Mouse (Mus musculus) kidney, embryonic 14.5 days (tissue): Measurements from ENCODE around the gene Gm7970. TPM values are rescaled to one million over a fixed set of nuclear protein-coding genes. Genes with fewer than 3 reads are reported as not detected.
"Not testable (repeated sequence)": the region's sequence is repeated elsewhere in the genome, so short reads cannot be mapped to it uniquely, and the experiment has no call there.

Experiments
- ATAC-seq: fragments of 200-750 bp; cut with Nextera tagmentation; 2 replicates; pipeline ENCODE4 v1.8.0; 2017; ENCODE audit warnings: moderate number of reproducible peaks, mild to moderate bottlenecking, moderate TSS enrichment, moderate library complexity; ENCODE audit not compliant: low FRiP score, low TSS enrichment
- H3K27ac ChIP-seq: fragments of 300-500 bp; sonication (generic); 2 replicates; pipeline ENCODE4 v1.5.1; 2014; ENCODE audit warnings: low read depth, mild to moderate bottlenecking, low read length, moderate library complexity, mixed read lengths
- H3K27me3 ChIP-seq: fragments of 300-500 bp; sonication (generic); 2 replicates; pipeline ENCODE4 v1.6.1; 2014; ENCODE audit warnings: mild to moderate bottlenecking, low read length; ENCODE audit not compliant: control insufficient read depth, insufficient read depth
- H3K36me3 ChIP-seq: fragments of 300-500 bp; sonication (generic); 2 replicates; pipeline ENCODE4 v1.6.1; 2014; ENCODE audit warnings: low read length, mixed read lengths; ENCODE audit not compliant: control insufficient read depth, insufficient read depth
- H3K4me1 ChIP-seq: fragments of 300-500 bp; sonication (generic); 2 replicates; pipeline ENCODE4 v1.6.1; 2014; ENCODE audit warnings: low read length, mixed read lengths; ENCODE audit not compliant: control insufficient read depth, insufficient read depth
- H3K4me2 ChIP-seq: fragments of 300-500 bp; sonication (generic); replicated peaks from 2 replicates; pipeline ENCODE4 v1.6.1; 2014; ENCODE audit warnings: low read depth, mild to moderate bottlenecking, low read length
- H3K4me3 ChIP-seq: fragments of 300-500 bp; sonication (generic); 2 replicates; pipeline ENCODE4 v1.5.1; 2014; ENCODE audit warnings: mild to moderate bottlenecking, low read length
- H3K9ac ChIP-seq: fragments of 300-500 bp; sonication (generic); 2 replicates; pipeline ENCODE4 v1.6.1; 2014; ENCODE audit warnings: low read depth, mild to moderate bottlenecking, low read length, moderate library complexity
- H3K9me3 ChIP-seq: fragments of 300-500 bp; sonication (generic); 2 replicates; pipeline ENCODE4 v1.6.1; 2016; ENCODE audit warnings: low read length; ENCODE audit not compliant: control insufficient read depth
- WGBS: fragments of 180-500 bp; shearing (Covaris S2); extraction: QIAGEN DNeasy Blood & Tissue Kit; methylation state at CpG from one replicate; pipeline ENCODE4 v1.1.7; 2014; 5-methylcytosine and 5-hydroxymethylcytosine counted together
- polyA plus RNA-seq: library from polyadenylated mRNA; unstranded; fragments of >200 nt; fragmentation: Nextera tagmentation; extraction: Ambion mirVana; gene quantifications from 2 replicates; pipeline ENCODE4 v1.2.1, GENCODE M21; 2014

The Gm7970 gene
- polyA plus RNA-seq: not detected in 2 replicates

- not testable (repeated sequence) for H3K27ac ChIP-seq, H3K4me3 ChIP-seq, H3K27me3 ChIP-seq, H3K9me3 ChIP-seq, ATAC-seq, H3K36me3 ChIP-seq, H3K9ac ChIP-seq, H3K4me2 ChIP-seq, H3K4me1 ChIP-seq
- no CpG with 5 or more reads among the region's 2 CpGs for WGBS
These were observed at the start of gene Gm7970 for GRCm38 (mm10) chr14:41555483-41555882. Gene Gm7970, minus strand, starts transcription at chr14:41555583.

GRCm38 (mm10) chr14:41600935-41601334, 45.6 kb upstream of the Gm7970 start:
- H3K9ac ChIP-seq, H3K27me3 ChIP-seq, ATAC-seq, H3K4me1 ChIP-seq, H3K4me3 ChIP-seq, H3K4me2 ChIP-seq, H3K36me3 ChIP-seq, H3K27ac ChIP-seq, H3K9me3 ChIP-seq: not testable (repeated sequence)
- 96% methylated on average over 15 of the region's 15 CpGs for WGBS

- 72% methylated on average over 1 of the region's 1 CpGs for WGBS
These were observed 31.0 kb upstream of the Gm7970 start for GRCm38 (mm10) chr14:41586346-41586745.

GRCm38 (mm10) chr14:41572911-41573310, 17.5 kb upstream of the Gm7970 start, which contains the start of gene 1700049E17Rik2:
Gene 1700049E17Rik2, plus strand, starts transcription at chr14:41573211.
- no CpG with 5 or more reads among the region's 1 CpGs for WGBS

More at GRCm38 (mm10) chr14:41586346-41586745, 31.0 kb upstream of the Gm7970 start:
- not testable (repeated sequence) for H3K4me1 ChIP-seq, H3K27ac ChIP-seq, H3K36me3 ChIP-seq, H3K9me3 ChIP-seq, H3K27me3 ChIP-seq, H3K9ac ChIP-seq, H3K4me3 ChIP-seq, H3K4me2 ChIP-seq, ATAC-seq

GRCm38 (mm10) chr14:41524695-41525094, 30.7 kb downstream of the Gm7970 start:
- not testable (repeated sequence) for H3K4me2 ChIP-seq, ATAC-seq, H3K36me3 ChIP-seq, H3K27ac ChIP-seq, H3K4me1 ChIP-seq, H3K9ac ChIP-seq, H3K9me3 ChIP-seq, H3K27me3 ChIP-seq, H3K4me3 ChIP-seq
- 84% methylated on average over 1 of the region's 1 CpGs for WGBS

More at GRCm38 (mm10) chr14:41572911-41573310, 17.5 kb upstream of the Gm7970 start, which contains the start of gene 1700049E17Rik2:
- not testable (repeated sequence) for H3K9me3 ChIP-seq, H3K36me3 ChIP-seq, H3K27me3 ChIP-seq, H3K4me1 ChIP-seq, ATAC-seq, H3K4me2 ChIP-seq, H3K4me3 ChIP-seq, H3K27ac ChIP-seq, H3K9ac ChIP-seq

GRCm38 (mm10) chr14:41520683-41521082, 34.7 kb downstream of the Gm7970 start:
- not testable (repeated sequence) for H3K4me1 ChIP-seq, ATAC-seq, H3K4me2 ChIP-seq, H3K27ac ChIP-seq, H3K9me3 ChIP-seq, H3K27me3 ChIP-seq, H3K9ac ChIP-seq, H3K4me3 ChIP-seq, H3K36me3 ChIP-seq
- 77% methylated on average over 5 of the region's 5 CpGs for whole genome bisulfite sequencing

Other genes with a start within 250 kb of the Gm7970 start
- not detected in 2 replicates for gene Gm5798, start 207.0 kb downstream of the Gm7970 start, polyA plus RNA-seq
- gene Gm7945, start 169.2 kb downstream of the Gm7970 start, polyA plus RNA-seq: not detected in 2 replicates
- gene Gm6482, start 147.3 kb downstream of the Gm7970 start, polyA plus RNA-seq: not detected in 2 replicates
- gene Gm7954, start 102.1 kb downstream of the Gm7970 start, polyA plus RNA-seq: not detected in 2 replicates
- gene Gm3486, start 66.1 kb downstream of the Gm7970 start, polyA plus RNA-seq: not detected in 2 replicates
- gene 1700049E17Rik2, start 17.6 kb upstream of the Gm7970 start, polyA plus RNA-seq: not detected in 2 replicates
- gene Gm3072, start 69.0 kb upstream of the Gm7970 start, polyA plus RNA-seq: not detected in 2 replicates
- gene Gm3676, start 90.9 kb upstream of the Gm7970 start, polyA plus RNA-seq: not detected in 2 replicates
- gene Gm8068, start 146.3 kb upstream of the Gm7970 start, polyA plus RNA-seq: not detected in 2 replicates
- not detected in 2 replicates for gene Gm7929, start 195.0 kb upstream of the Gm7970 start, polyA plus RNA-seq
- gene Gm47189, start 216.9 kb upstream of the Gm7970 start, polyA plus RNA-seq: not detected in 2 replicates